Mouse (Mus musculus) hindbrain, embryonic 12.5 days (tissue): ENCODE measurements around the gene Uqcr11. TPM values are rescaled to one million over a fixed set of nuclear protein-coding genes. Genes with fewer than 3 reads are reported as not detected.

ENCODE experiments used
- ATAC-seq: fragments of 200-750 bp; cut with Nextera tagmentation; 2 replicates; pipeline ENCODE4 v1.8.0; 2017; ENCODE audit warnings: moderate TSS enrichment; ENCODE audit not compliant: low FRiP score
- H3K27ac ChIP-seq: fragments of 300-500 bp; sonication (generic); 2 replicates; pipeline ENCODE4 v1.5.1; 2016; ENCODE audit warnings: mild to moderate bottlenecking
- H3K27me3 ChIP-seq: fragments of 300-500 bp; sonication (generic); 2 replicates; pipeline ENCODE4 v1.6.1; 2016; ENCODE audit warnings: mild to moderate bottlenecking
- H3K36me3 ChIP-seq: fragments of 300-500 bp; sonication (generic); 2 replicates; pipeline ENCODE4 v1.6.1; 2016; ENCODE audit warnings: mild to moderate bottlenecking
- H3K4me1 ChIP-seq: fragments of 300-500 bp; sonication (generic); 2 replicates; pipeline ENCODE4 v1.6.1; 2016
- H3K4me2 ChIP-seq: fragments of 300-500 bp; sonication (generic); replicated peaks from 2 replicates; pipeline ENCODE4 v1.6.1; 2016; ENCODE audit warnings: mild to moderate bottlenecking
- H3K4me3 ChIP-seq: fragments of 300-500 bp; sonication (generic); 2 replicates; pipeline ENCODE4 v1.5.1; 2016; ENCODE audit warnings: mild to moderate bottlenecking
- H3K9ac ChIP-seq: fragments of 300-500 bp; sonication (generic); 2 replicates; pipeline ENCODE4 v1.6.1; 2016; ENCODE audit warnings: mild to moderate bottlenecking, moderate library complexity
- H3K9me3 ChIP-seq: fragments of 300-500 bp; sonication (generic); replicated peaks from 2 replicates; pipeline ENCODE4 v1.6.1; 2016; ENCODE audit warnings: mild to moderate bottlenecking
- WGBS: fragments of 180-500 bp; shearing (Covaris S2); methylation state at CpG from one replicate; pipeline ENCODE4 v1.1.7; 2016; 5-methylcytosine and 5-hydroxymethylcytosine counted together
- polyA plus RNA-seq: library from polyadenylated mRNA; unstranded; fragments of >200 nt; fragmentation: Nextera tagmentation; extraction: Ambion mirVana; gene quantifications from 2 replicates; pipeline ENCODE4 v1.2.1, GENCODE M21; 2016

Uqcr11 gene
- polyA plus RNA-seq, 1 experiment from 2014 or later, result 406 TPM

DNA sequence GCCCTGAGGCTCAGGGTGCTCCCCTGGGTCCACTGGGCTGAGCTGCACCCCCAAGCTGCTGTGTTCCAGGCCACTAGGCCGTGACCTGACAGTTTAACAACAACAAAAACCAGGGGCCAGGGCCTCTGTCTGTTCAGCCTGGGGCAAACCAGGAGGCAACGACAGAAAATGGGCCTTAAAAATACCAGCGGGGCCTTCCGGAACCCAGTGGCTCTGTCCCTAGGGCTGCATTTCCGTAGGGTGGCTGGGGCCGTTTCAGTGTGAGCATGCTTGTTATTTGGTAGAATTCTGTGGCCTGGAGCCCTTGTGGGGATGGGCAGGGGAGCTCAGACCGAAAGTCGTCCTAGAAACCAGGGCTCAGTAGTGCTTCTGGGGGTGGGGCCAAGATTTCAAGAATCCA is 23.2 kb upstream of the Uqcr11 start:
- H3K4me1 ChIP-seq, result peaks cover 22% of the 10 kb centered on the region
- H3K4me2 ChIP-seq, result no peak overlapping the region
- H3K4me3 ChIP-seq, result no peak overlapping the region
- no peaks in the 10 kb centered on the region for H3K9me3 ChIP-seq
- H3K27me3 ChIP-seq, result no peaks in the 10 kb centered on the region
- H3K36me3 ChIP-seq, result peaks cover 61% of the 10 kb centered on the region
- no peak overlapping the region for H3K9ac ChIP-seq
- WGBS, result 90% methylated on average over 8 of the region's 8 CpGs
- ATAC-seq, result no peak
- H3K27ac ChIP-seq, result no peak overlapping the region

DNA sequence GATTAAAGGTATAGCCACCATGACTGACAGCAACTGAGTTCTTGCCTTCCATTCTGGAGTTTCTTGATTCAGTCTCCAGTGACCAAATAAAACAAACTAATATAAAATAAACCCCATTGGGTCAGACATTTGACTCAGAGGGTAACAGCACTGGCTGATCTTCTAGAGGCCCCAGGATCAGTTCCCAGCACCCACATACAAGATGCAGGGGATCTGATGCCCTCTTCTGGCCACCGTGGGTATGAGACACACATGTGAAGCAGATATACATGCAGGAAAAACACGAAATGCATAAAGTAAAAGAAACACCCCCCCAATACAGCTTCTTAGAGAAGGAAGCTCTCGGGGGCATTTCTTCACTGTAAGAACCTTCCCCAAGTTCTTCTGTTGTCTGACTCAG is 18.4 kb upstream of the Uqcr11 start:
- H3K4me2 ChIP-seq, result no peak overlapping the region
- H3K9me3 ChIP-seq, result no peaks in the 10 kb centered on the region
- peaks cover 83% of the 10 kb centered on the region for H3K36me3 ChIP-seq
- no peak overlapping the region for H3K27ac ChIP-seq
- no peaks in the 10 kb centered on the region for H3K27me3 ChIP-seq
- WGBS, result 97% methylated on average over 3 of the region's 3 CpGs
- no peak overlapping the region for H3K4me3 ChIP-seq
- ATAC-seq, result no peak
- peaks cover 8% of the 10 kb centered on the region; the same call in 1 of the 2 replicates for H3K4me1 ChIP-seq
- no peak overlapping the region for H3K9ac ChIP-seq

DNA sequence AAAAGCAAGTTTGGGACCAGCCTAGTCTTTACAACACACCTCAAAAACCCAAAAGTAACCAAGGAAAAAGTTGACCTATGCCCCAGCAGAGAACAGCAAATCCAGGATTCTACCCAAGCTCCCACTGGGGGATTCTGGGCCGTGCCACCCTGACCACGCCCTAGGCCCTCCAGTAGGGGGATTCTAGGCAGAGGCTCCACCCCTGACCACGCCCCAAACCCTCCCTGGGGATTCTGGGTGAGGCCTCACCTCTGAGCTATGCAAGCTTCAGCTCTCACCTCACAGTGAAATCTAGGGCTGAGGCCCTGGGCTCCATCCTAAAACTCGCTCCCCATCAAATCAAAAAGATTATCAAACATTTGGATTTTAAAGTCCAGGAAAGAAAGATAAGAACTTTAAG is 16.9 kb upstream of the Uqcr11 start:
- no peak for ATAC-seq
- H3K4me2 ChIP-seq, result no peak overlapping the region
- H3K9me3 ChIP-seq, result no peaks in the 10 kb centered on the region
- 59% methylated on average over 4 of the region's 4 CpGs for WGBS
- H3K27ac ChIP-seq, result 0 out of 2 replicates have a peak overlapping the region, but pooled peaks have one; percentile 36
- H3K9ac ChIP-seq, result no peak overlapping the region
- peaks cover 22% of the 10 kb centered on the region for H3K4me1 ChIP-seq
- H3K36me3 ChIP-seq, result peaks cover 83% of the 10 kb centered on the region
- H3K27me3 ChIP-seq, result no peaks in the 10 kb centered on the region
- no peak overlapping the region for H3K4me3 ChIP-seq

- H3K27me3 ChIP-seq, result no peaks in the 10 kb centered on the region
- no peak for ATAC-seq
- H3K36me3 ChIP-seq, result peaks cover 84% of the 10 kb centered on the region
- no peak overlapping the region for H3K9ac ChIP-seq
- peaks cover 35% of the 10 kb centered on the region for H3K4me1 ChIP-seq
- no peak overlapping the region for H3K4me2 ChIP-seq
- H3K9me3 ChIP-seq, result no peaks in the 10 kb centered on the region
- H3K4me3 ChIP-seq, result no peak overlapping the region
- peak overlapping the region; percentile 65 for H3K27ac ChIP-seq
- 87% methylated on average over 9 of the region's 9 CpGs for WGBS
Observed at GRCm38 (mm10) chr10:80421651-80422472, 15.2 kb upstream of the Uqcr11 start.

- 91% methylated on average over 8 of the region's 8 CpGs for WGBS
- H3K9me3 ChIP-seq, result no peaks in the 10 kb centered on the region
- H3K9ac ChIP-seq, result 0 out of 2 replicates have a peak overlapping the region, but pooled peaks have one; percentile 14
- H3K36me3 ChIP-seq, result peaks cover 84% of the 10 kb centered on the region
- H3K27ac ChIP-seq, result peak overlapping the region; percentile 65; the same call in 1 of the 2 replicates
- no peaks in the 10 kb centered on the region for H3K27me3 ChIP-seq
- ATAC-seq, result no peak
- no peak overlapping the region for H3K4me2 ChIP-seq
- H3K4me1 ChIP-seq, result peaks cover 35% of the 10 kb centered on the region
- no peak overlapping the region for H3K4me3 ChIP-seq
Observed at GRCm38 (mm10) chr10:80421208-80421607, 14.6 kb upstream of the Uqcr11 start.

DNA sequence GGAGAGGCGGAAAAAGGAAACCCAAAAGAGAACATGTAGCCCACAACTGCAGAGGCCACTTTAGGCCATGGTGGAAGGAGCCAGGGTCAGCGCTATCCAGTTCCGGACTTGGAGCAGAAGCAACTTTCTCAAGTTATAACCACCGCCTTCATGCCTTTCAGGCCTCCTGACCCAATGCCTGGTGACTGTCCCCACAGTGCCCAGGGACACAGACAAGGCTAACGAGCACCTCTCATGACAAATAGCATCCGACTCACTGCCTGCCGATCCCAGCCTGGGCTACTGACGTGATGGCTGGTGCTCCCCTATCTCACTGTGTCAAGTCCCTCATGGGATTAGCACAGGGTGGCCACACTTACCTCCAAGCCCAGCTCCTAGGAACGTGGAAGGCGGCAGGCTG is 14.1 kb upstream of the Uqcr11 start:
- no peak for ATAC-seq
- H3K36me3 ChIP-seq, result peaks cover 84% of the 10 kb centered on the region
- H3K27ac ChIP-seq, result no peak overlapping the region
- H3K27me3 ChIP-seq, result no peaks in the 10 kb centered on the region
- no peaks in the 10 kb centered on the region for H3K9me3 ChIP-seq
- 0 out of 2 replicates have a peak overlapping the region, but pooled peaks have one; percentile 14 for H3K9ac ChIP-seq
- peaks cover 35% of the 10 kb centered on the region for H3K4me1 ChIP-seq
- no peak overlapping the region for H3K4me2 ChIP-seq
- no peak overlapping the region for H3K4me3 ChIP-seq
- 92% methylated on average over 10 of the region's 10 CpGs for whole genome bisulfite sequencing

GRCm38 (mm10) chr10:80419419-80419818 is 12.8 kb upstream of the Uqcr11 start:
- Histone ChIP-seq H3K27ac (peak overlapping the region; percentile 65), H3K36me3 (peaks cover 84% of the 10 kb centered on the region), H3K9me3 (no peaks in the 10 kb centered on the region), H3K4me2 (no peak overlapping the region), H3K9ac (no peak overlapping the region), H3K27me3 (no peaks in the 10 kb centered on the region), H3K4me3 (no peak overlapping the region), H3K4me1 (peaks cover 35% of the 10 kb centered on the region)
- 76% methylated on average over 8 of the region's 8 CpGs for WGBS
- 0 out of 2 replicates have a peak, but pooled peaks have one; percentile 2 for ATAC-seq

GRCm38 (mm10) chr10:80418311-80418710 is 11.7 kb upstream of the Uqcr11 start:
- H3K9me3 ChIP-seq, result no peaks in the 10 kb centered on the region
- H3K9ac ChIP-seq, result no peak overlapping the region
- peak overlapping the region; percentile 65 for H3K27ac ChIP-seq
- H3K4me2 ChIP-seq, result no peak overlapping the region
- H3K4me1 ChIP-seq, result peaks cover 30% of the 10 kb centered on the region
- H3K4me3 ChIP-seq, result no peak overlapping the region
- peak; percentile 57 for ATAC-seq
- no peaks in the 10 kb centered on the region for H3K27me3 ChIP-seq
- H3K36me3 ChIP-seq, result peaks cover 89% of the 10 kb centered on the region
- WGBS, result 62% methylated on average over 3 of the region's 3 CpGs

GRCm38 (mm10) chr10:80417841-80418240 is 11.2 kb upstream of the Uqcr11 start:
- Histone ChIP-seq H3K4me1 (peaks cover 27% of the 10 kb centered on the region), H3K36me3 (peaks cover 94% of the 10 kb centered on the region), H3K9me3 (no peaks in the 10 kb centered on the region), H3K27ac (peak overlapping the region; percentile 65; the same call in 1 of the 2 replicates), H3K4me3 (no peak overlapping the region), H3K9ac (no peak overlapping the region), H3K4me2 (no peak overlapping the region), H3K27me3 (no peaks in the 10 kb centered on the region)
- peak; percentile 2; the same call in 1 of the 2 replicates for ATAC-seq
- WGBS, result 90% methylated on average over 1 of the region's 1 CpGs

DNA sequence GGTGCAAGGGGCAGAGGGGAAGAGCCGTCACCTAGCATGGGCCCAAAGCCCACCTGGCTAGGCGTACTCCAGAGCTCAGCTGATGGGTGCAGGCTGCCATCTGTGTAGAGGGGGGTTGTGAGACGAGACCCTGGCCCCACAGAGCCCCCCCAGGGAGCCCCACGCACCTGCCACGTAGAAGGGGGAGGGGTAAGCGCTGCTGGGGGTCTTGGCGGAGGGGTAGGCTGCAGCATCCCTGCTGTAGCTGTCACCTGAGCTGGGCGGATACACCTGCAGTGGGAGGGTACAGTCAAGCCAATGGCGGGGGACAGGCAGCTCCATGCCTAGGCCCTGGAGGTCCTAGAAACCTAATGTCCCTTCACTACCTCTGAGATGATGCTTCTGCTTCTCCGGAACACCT is 10.7 kb upstream of the Uqcr11 start:
- Histone ChIP-seq H3K27me3 (no peaks in the 10 kb centered on the region), H3K4me3 (no peak overlapping the region), H3K4me1 (peaks cover 27% of the 10 kb centered on the region), H3K27ac (no peak overlapping the region; the same call in 1 of the 2 replicates), H3K4me2 (no peak overlapping the region), H3K9ac (0 out of 2 replicates have a peak overlapping the region, but pooled peaks have one; percentile 32), H3K36me3 (peaks cover 98% of the 10 kb centered on the region), H3K9me3 (no peaks in the 10 kb centered on the region)
- ATAC-seq, result no peak
- 88% methylated on average over 10 of the region's 10 CpGs for WGBS

GRCm38 (mm10) chr10:80415566-80415965 is 8.9 kb upstream of the Uqcr11 start:
- no peaks in the 10 kb centered on the region for H3K9me3 ChIP-seq
- no peaks in the 10 kb centered on the region for H3K27me3 ChIP-seq
- peaks cover 27% of the 10 kb centered on the region for H3K4me1 ChIP-seq
- WGBS, result 94% methylated on average over 7 of the region's 7 CpGs
- no peak overlapping the region for H3K4me2 ChIP-seq
- H3K36me3 ChIP-seq, result peaks cover 100% of the 10 kb centered on the region
- H3K9ac ChIP-seq, result no peak overlapping the region
- no peak for ATAC-seq
- H3K4me3 ChIP-seq, result no peak overlapping the region
- H3K27ac ChIP-seq, result no peak overlapping the region

- Histone ChIP-seq H3K36me3 (peaks cover 90% of the 10 kb centered on the region), H3K4me1 (peaks cover 6% of the 10 kb centered on the region), H3K4me3 (no peak overlapping the region), H3K9me3 (no peaks in the 10 kb centered on the region), H3K4me2 (no peak overlapping the region), H3K27ac (0 out of 2 replicates have a peak overlapping the region, but pooled peaks have one; percentile 23), H3K27me3 (no peaks in the 10 kb centered on the region), H3K9ac (no peak overlapping the region)
- ATAC-seq, result no peak
- WGBS, result 84% methylated on average over 42 of the region's 44 CpGs
Observed at GRCm38 (mm10) chr10:80412656-80413541, 6.3 kb upstream of the Uqcr11 start.
